Mouse (Mus musculus): Measurements from ENCODE around the gene Alyref.

DNA sequence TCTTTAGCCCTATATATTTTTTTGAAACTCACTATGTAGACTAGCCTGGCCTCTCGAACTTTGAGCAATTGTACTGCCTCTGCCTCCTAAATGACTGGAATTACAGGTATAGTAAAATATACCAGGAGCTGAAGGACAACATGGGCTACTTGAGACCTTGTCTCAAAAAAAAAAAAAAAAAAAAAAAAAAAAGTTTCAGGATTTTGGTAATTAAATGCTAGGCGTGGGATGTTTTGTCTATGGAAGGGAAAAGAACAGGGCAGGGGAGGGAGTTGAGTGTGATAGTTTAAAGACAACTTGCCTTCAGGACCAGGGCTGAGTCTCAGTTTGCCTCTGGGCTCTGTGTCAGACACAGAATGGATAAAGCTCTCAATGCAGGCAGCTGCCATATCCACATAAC lies 23.1 kb downstream of the Alyref start:
- no peak for TF ChIP-seq CHD2 (IDR thresholded peaks at IDR 0.05; ENCODE audit: low read depth, low read length)
- TF ChIP-seq HCFC1 (IDR thresholded peaks at IDR 0.05; ENCODE audit: borderline replicate concordance, insufficient read depth, low read length) = no peak
- no peak for TF ChIP-seq MAFK (IDR thresholded peaks at IDR 0.05; ENCODE audit: insufficient read depth, low read depth, low read length)

Data from ES-E14 (cell line).